Mouse (Mus musculus) ES-E14 (cell line): Measurements from ENCODE around the gene Wwtr1. TPM values are rescaled to one million over a fixed set of nuclear protein-coding genes. Genes with fewer than 3 reads are reported as not detected.

Experiments used
- DNase-seq: peaks from one replicate; pipeline ENCODE4 v3.0.0-alpha.2; 2013; ENCODE audit warnings: low read depth, low spot score
- H3K27ac ChIP-seq: 2 replicates; pipeline ENCODE4 v1.5.1; 2012; ENCODE audit warnings: low read depth, mild to moderate bottlenecking, low read length, moderate library complexity, mixed read lengths; ENCODE audit not compliant: poor library complexity, insufficient read depth, severe bottlenecking
- H3K36me3 ChIP-seq: 2 replicates; pipeline ENCODE4 v1.6.1; 2012; ENCODE audit warnings: mild to moderate bottlenecking, low read length, moderate library complexity, mixed read lengths; ENCODE audit not compliant: control insufficient read depth, poor library complexity, insufficient read depth, severe bottlenecking
- H3K4me1 ChIP-seq, 2 experiments: fragments of 150-350 bp in 1 of 2; sonication (generic) in 1 of 2; 2 replicates each; pipeline ENCODE4 v1.6.1; 2012; ENCODE audit warnings: low read length in 2 of 2, mild to moderate bottlenecking in 1 of 2, mixed read lengths in 1 of 2; ENCODE audit not compliant: control insufficient read depth in 2 of 2, insufficient read depth in 2 of 2, poor library complexity in 1 of 2
- H3K4me3 ChIP-seq, 2 experiments: fragments of 150-350 bp in 1 of 2; sonication (generic) in 1 of 2; 2 replicates each; pipeline ENCODE4 v1.5.1; 2012; ENCODE audit warnings: low read length in 2 of 2, low read depth in 1 of 2, mild to moderate bottlenecking in 1 of 2, mixed read lengths in 1 of 2; ENCODE audit not compliant: insufficient read depth in 1 of 2, poor library complexity in 1 of 2, severe bottlenecking in 1 of 2
- H3K9ac ChIP-seq: 2 replicates; pipeline ENCODE4 v1.6.1; 2012; ENCODE audit warnings: low read depth, mild to moderate bottlenecking, low read length, mixed read lengths; ENCODE audit not compliant: poor library complexity, insufficient read depth, severe bottlenecking
- H3K9me3 ChIP-seq: fragments of 150-350 bp; sonication (generic); 2 replicates; pipeline ENCODE4 v1.6.1; 2012; ENCODE audit warnings: low read depth, mild to moderate bottlenecking, low read length; ENCODE audit not compliant: control insufficient read depth, insufficient read depth
- CHD2 ChIP-seq: IDR thresholded peaks from 2 replicates; pipeline ENCODE4 v1.6.1; 2014; ENCODE audit warnings: mild to moderate bottlenecking, low read depth, low read length, inconsistent platforms
- HCFC1 ChIP-seq: IDR thresholded peaks from 2 replicates; pipeline ENCODE4 v1.6.1; 2012; ENCODE audit warnings: low read length, inconsistent platforms, borderline replicate concordance; ENCODE audit not compliant: insufficient read depth
- MAFK ChIP-seq: IDR thresholded peaks from 2 replicates; pipeline ENCODE4 v1.6.1; 2014; ENCODE audit warnings: mild to moderate bottlenecking, low read depth, low read length, inconsistent platforms; ENCODE audit not compliant: insufficient read depth
- ZC3H11A ChIP-seq: IDR thresholded peaks from 2 replicates; pipeline ENCODE4 v1.6.1; 2012; ENCODE audit warnings: low read depth, mild to moderate bottlenecking, inconsistent platforms, low read length, borderline replicate concordance
- ZNF384 ChIP-seq: IDR thresholded peaks from 2 replicates; pipeline ENCODE4 v1.6.1; 2012; ENCODE audit warnings: low read depth, low read length, inconsistent platforms
- in situ Hi-C, 2 experiments: fragments of 600-800 bp; cut with MboI; formaldehyde crosslinking; loops; one replicate each; pipeline ENCODE4 v1.15.1; 2025; ENCODE audit warnings: low sequenced_read_pairs in 2 of 2, inconsistent platforms in 1 of 2; ENCODE audit not compliant: unreplicated experiment in 2 of 2
- total RNA-seq: library from RNA; depleted of rRNA; stranded (reverse); fragments of 300-350 nt; gene quantifications from 2 replicates; pipeline ENCODE4 v1.2.3, GENCODE M21; 2012

The Wwtr1 gene
- total RNA-seq, 1 experiment: 20.0 TPM

DNA sequence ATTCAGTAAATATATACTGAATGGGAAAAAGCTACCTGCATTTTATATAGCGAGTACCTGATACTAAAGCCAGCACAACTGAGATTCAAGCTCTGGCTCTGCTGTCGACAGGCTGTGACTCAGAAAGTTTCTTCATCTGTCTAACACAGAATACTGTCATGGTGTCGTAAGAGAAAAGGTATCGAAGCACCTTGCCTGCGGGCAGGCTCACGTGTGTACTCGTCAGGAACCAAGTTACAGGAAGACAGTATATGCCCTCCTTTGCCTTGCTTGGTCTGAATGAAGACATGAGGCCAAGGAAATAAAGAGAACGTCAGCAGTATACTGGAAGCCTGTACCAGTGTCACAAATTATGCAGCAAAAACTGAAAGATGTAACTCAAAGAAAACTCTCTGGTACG is 74.9 kb downstream of the Wwtr1 start:
- no peak overlapping the region for H3K9ac ChIP-seq
- in situ Hi-C loops: no loop called here
- no peaks in the 10 kb centered on the region for H3K36me3 ChIP-seq
- H3K9me3 ChIP-seq: no peaks in the 10 kb centered on the region
- no peak for TF ChIP-seq CHD2
- no peak for TF ChIP-seq ZC3H11A
- TF ChIP-seq HCFC1: no peak
- TF ChIP-seq MAFK: no peak
- no peak for TF ChIP-seq ZNF384
- peaks cover 0 to 2% of the 10 kb centered on the region in 2 experiments; a peak in 1 of 4 replicates for H3K4me1 ChIP-seq
- no peak overlapping the region for H3K4me3 ChIP-seq
- DNase-seq: no peak
- H3K27ac ChIP-seq: no peak overlapping the region

DNA sequence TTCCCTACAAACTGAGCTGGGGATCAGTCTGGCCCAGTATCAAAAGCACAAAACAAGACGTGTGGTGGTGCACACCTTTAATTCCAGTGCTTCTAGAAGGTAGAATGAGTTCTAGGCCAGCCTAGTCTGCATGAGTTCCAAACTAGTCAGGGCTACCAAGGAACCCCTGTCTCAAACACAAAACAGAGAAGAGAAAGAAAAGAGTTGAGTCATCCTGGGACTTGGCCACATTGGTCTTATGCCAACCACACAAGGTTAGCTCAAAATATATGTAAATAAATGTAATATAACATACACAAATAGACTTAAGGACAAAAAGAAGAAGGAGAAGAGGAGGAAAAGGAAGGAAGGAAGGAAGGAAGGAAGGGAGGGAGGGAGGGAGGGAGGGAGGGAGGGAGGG is 77.9 kb downstream of the Wwtr1 start:
- DNase-seq: no peak
- no peak overlapping the region for H3K4me3 ChIP-seq
- no peak overlapping the region for H3K27ac ChIP-seq
- peaks cover 0 to 2% of the 10 kb centered on the region in 2 experiments; a peak in 1 of 4 replicates for H3K4me1 ChIP-seq
- no peak overlapping the region for H3K9ac ChIP-seq
- H3K9me3 ChIP-seq: no peaks in the 10 kb centered on the region
- H3K36me3 ChIP-seq: no peaks in the 10 kb centered on the region
- in situ Hi-C loops: no loop called here
- TF ChIP-seq MAFK (no peak), ZNF384 (no peak), ZC3H11A (no peak)

DNA sequence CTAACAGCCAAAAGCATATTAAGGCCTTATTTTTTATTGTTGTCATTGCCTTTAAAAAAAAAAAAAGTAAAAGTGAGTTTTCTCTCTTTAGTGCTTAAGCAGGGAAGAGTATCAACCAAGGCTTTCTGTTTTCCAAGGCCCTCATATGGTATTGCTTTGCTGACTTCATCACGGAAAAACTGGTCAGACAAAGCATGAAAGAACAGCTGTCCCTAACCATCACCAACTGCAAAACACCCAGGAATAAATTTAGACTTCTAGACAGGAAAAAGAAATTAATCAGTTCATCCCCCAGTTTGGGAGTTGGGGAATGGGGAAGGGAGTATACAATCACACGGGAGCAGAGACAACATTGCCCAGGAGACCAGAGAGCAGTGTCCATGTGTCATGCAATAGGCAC is 79.3 kb downstream of the Wwtr1 start:
- Histone ChIP-seq H3K36me3 (no peaks in the 10 kb centered on the region), H3K4me1 (peaks cover 0 to 2% of the 10 kb centered on the region in 2 experiments; a peak in 1 of 4 replicates), H3K9me3 (no peaks in the 10 kb centered on the region), H3K27ac (no peak overlapping the region), H3K9ac (no peak overlapping the region), H3K4me3 (no peak overlapping the region)
- TF ChIP-seq ZNF384 (no peak), MAFK (no peak), HCFC1 (no peak), ZC3H11A (no peak), CHD2 (no peak)
- no peak for DNase-seq
- in situ Hi-C loops: no loop called here

GRCm38 (mm10) chr3:57487455-57488153 is 88.1 kb downstream of the Wwtr1 start:
- Histone ChIP-seq H3K36me3 (no peaks in the 10 kb centered on the region), H3K4me3 (no peak overlapping the region), H3K27ac (no peak overlapping the region), H3K9ac (no peak overlapping the region), H3K4me1 (no peaks in the 10 kb centered on the region), H3K9me3 (no peaks in the 10 kb centered on the region; the same call in 1 of the 2 replicates)
- TF ChIP-seq CHD2 (no peak), ZC3H11A (no peak), HCFC1 (no peak), ZNF384 (no peak), MAFK (no peak)
- no peak for DNase-seq
- in situ Hi-C loops: no loop called here

GRCm38 (mm10) chr3:57486068-57486467 is 89.6 kb downstream of the Wwtr1 start:
- no peak overlapping the region for H3K9ac ChIP-seq
- TF ChIP-seq ZC3H11A: no peak
- no peak overlapping the region for H3K27ac ChIP-seq
- no peak overlapping the region for H3K4me3 ChIP-seq
- no peaks in the 10 kb centered on the region for H3K4me1 ChIP-seq
- H3K36me3 ChIP-seq: no peaks in the 10 kb centered on the region
- no peaks in the 10 kb centered on the region; the same call in 1 of the 2 replicates for H3K9me3 ChIP-seq
- in situ Hi-C loops: no loop called here
- DNase-seq: no peak
